Mouse (Mus musculus): ENCODE measurements at regions not wholly inside any gene's neighbourhood (a gene's known extent, or its start where the extent isn't known, plus 50 kb on each side); places are given as distances from the start of the nearest gene placed in this dataset.

GRCm38 (mm10) chr13:28644846-28645574, 308.5 kb downstream of the Sox4 start:
- DNase-seq (ENCODE audit: low spot score) (no peak), ATAC-seq (ENCODE audit: low FRiP score) (no peak)
- no peak overlapping the region for H3K4me2 ChIP-seq (ENCODE audit: low read depth, low read length, poor library complexity, severe bottlenecking)
- TF ChIP-seq CTCF (IDR thresholded peaks at IDR 0.05) = no peak
- no peak overlapping the region for H3K4me3 ChIP-seq (ENCODE audit: low read depth, low read length)
- no peaks in the 10 kb centered on the region for H3K27me3 ChIP-seq (ENCODE audit: insufficient read depth, low read length)
- H3K9ac ChIP-seq (replicated peaks; ENCODE audit: low read length, poor library complexity, severe bottlenecking) = no peak overlapping the region
- no peaks in the 10 kb centered on the region for H3K4me1 ChIP-seq (ENCODE audit: insufficient read depth, low read length)
- WGBS = 68% methylated on average over 3 of the region's 3 CpGs
- no peaks in the 10 kb centered on the region for H3K36me3 ChIP-seq (ENCODE audit: insufficient read depth, low read length)
- H3K27ac ChIP-seq (ENCODE audit: low read depth, low read length) = no peak overlapping the region
- no peaks in the 10 kb centered on the region for H3K9me3 ChIP-seq (ENCODE audit: low read length)

GRCm38 (mm10) chr13:28640826-28641225, 312.7 kb downstream of the Sox4 start:
- 81% methylated on average over 1 of the region's 1 CpGs for WGBS
- Histone ChIP-seq H3K4me1 (ENCODE audit: insufficient read depth, low read length) (no peaks in the 10 kb centered on the region), H3K27me3 (ENCODE audit: insufficient read depth, low read length) (no peaks in the 10 kb centered on the region), H3K4me3 (ENCODE audit: low read depth, low read length) (no peak overlapping the region), H3K9me3 (ENCODE audit: low read length) (no peaks in the 10 kb centered on the region), H3K27ac (ENCODE audit: low read depth, low read length) (no peak overlapping the region), H3K4me2 (ENCODE audit: low read depth, low read length, poor library complexity, severe bottlenecking) (no peak overlapping the region), H3K36me3 (ENCODE audit: insufficient read depth, low read length) (no peaks in the 10 kb centered on the region), H3K9ac (replicated peaks; ENCODE audit: low read length, poor library complexity, severe bottlenecking) (no peak overlapping the region)
- DNase-seq (ENCODE audit: low spot score) = no peak
- ATAC-seq (ENCODE audit: low FRiP score) = no peak
- TF ChIP-seq CTCF (IDR thresholded peaks at IDR 0.05) = no peak

GRCm38 (mm10) chr13:28635230-28635950, 318.1 kb downstream of the Sox4 start:
- DNase-seq (ENCODE audit: low spot score) (no peak), ATAC-seq (ENCODE audit: low FRiP score) (no peak)
- Histone ChIP-seq H3K4me2 (ENCODE audit: low read depth, low read length, poor library complexity, severe bottlenecking) (no peak overlapping the region), H3K9ac (replicated peaks; ENCODE audit: low read length, poor library complexity, severe bottlenecking) (no peak overlapping the region), H3K4me1 (ENCODE audit: insufficient read depth, low read length) (no peaks in the 10 kb centered on the region), H3K4me3 (ENCODE audit: low read depth, low read length) (no peak overlapping the region), H3K36me3 (ENCODE audit: insufficient read depth, low read length) (no peaks in the 10 kb centered on the region), H3K9me3 (ENCODE audit: low read length) (no peaks in the 10 kb centered on the region), H3K27ac (ENCODE audit: low read depth, low read length) (no peak overlapping the region), H3K27me3 (ENCODE audit: insufficient read depth, low read length) (no peaks in the 10 kb centered on the region)
- 66% methylated on average over 3 of the region's 3 CpGs for WGBS
- TF ChIP-seq CTCF (IDR thresholded peaks at IDR 0.05) = no peak

DNA sequence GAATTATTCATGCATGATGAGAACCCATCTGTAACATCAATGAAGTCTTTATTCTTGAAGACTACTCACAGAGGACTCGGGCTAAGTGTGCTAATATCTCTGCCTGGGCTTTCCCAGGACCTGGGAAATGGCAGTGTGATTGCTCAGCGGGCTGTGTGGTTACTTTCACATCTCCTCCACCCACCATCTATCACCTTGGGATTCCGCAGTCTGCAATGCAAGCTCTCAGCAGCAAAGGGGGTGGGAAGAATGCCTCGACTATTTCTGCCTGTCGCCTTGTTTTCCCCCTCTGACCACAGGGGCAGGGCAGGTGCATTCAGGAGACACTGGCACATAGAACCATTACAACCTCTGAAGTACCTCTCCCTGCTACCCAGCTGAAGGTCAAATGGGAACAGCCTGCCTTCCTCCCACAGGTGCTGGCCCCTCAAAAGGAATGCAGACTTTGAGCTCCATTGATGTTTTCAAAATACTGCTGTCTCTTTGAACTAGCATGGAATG, 319.9 kb downstream of the Sox4 start:
- no peak for TF ChIP-seq CTCF (IDR thresholded peaks at IDR 0.05)
- DNase-seq (ENCODE audit: low spot score) (no peak), ATAC-seq (ENCODE audit: low FRiP score) (no peak)
- Histone ChIP-seq H3K36me3 (ENCODE audit: insufficient read depth, low read length) (no peaks in the 10 kb centered on the region), H3K27ac (ENCODE audit: low read depth, low read length) (no peak overlapping the region), H3K9me3 (ENCODE audit: low read length) (no peaks in the 10 kb centered on the region), H3K27me3 (ENCODE audit: insufficient read depth, low read length) (no peaks in the 10 kb centered on the region), H3K4me3 (ENCODE audit: low read depth, low read length) (no peak overlapping the region), H3K4me1 (ENCODE audit: insufficient read depth, low read length) (no peaks in the 10 kb centered on the region; the same call in 1 of the 2 replicates), H3K9ac (replicated peaks; ENCODE audit: low read length, poor library complexity, severe bottlenecking) (no peak overlapping the region), H3K4me2 (ENCODE audit: low read depth, low read length, poor library complexity, severe bottlenecking) (no peak overlapping the region)
- WGBS = 48% methylated on average over 5 of the region's 5 CpGs

DNA sequence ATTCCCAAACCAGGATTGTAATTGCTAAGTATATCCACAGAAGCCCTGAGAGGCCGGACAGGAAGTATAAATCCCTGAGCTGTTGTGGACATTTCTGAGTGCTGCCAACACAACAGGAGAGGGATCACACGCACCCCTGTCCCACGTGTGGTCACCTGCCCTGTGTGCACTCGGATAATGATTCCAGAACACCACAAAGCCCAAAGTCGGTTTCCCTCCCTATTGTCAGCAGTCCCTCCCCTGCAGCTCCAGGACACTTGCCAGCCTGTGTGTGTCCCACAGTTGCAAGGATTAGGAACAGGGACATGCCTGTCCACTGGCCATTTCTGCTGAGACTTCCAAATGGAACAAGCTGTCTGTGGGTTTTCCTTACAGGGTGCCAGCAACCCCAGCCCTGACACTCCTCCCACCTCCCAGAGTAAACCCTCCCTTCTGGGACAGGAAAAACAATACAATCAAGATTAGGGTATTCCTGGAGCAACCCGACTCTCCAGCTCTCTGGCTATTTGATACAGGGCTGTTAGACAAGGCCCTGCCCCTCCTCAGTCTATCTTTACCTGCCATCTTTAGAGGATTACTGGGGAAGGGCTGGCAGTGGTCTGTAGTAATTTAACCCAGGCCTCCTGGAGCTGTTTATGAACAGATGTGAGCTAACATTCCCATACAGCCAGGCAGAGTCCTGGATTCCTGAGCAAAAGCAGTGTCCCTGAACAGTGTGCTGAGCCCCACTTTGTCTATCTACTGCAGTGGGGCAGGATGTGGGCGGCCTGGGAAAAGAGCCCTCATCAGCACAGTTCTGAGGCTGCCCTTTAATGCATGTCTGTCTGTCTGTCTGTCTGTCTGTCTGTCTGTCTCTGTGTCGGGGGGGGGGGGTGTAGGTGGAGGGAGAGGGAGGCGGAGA, 323.8 kb downstream of the Sox4 start:
- ATAC-seq (ENCODE audit: low FRiP score) = no peak
- WGBS = 43% methylated on average over 9 of the region's 9 CpGs
- no peak for DNase-seq (ENCODE audit: low spot score)
- no peaks in the 10 kb centered on the region; the same call in 1 of the 2 replicates for H3K4me1 ChIP-seq (ENCODE audit: insufficient read depth, low read length)
- H3K27me3 ChIP-seq (ENCODE audit: insufficient read depth, low read length) = no peaks in the 10 kb centered on the region
- H3K9ac ChIP-seq (replicated peaks; ENCODE audit: low read length, poor library complexity, severe bottlenecking) = no peak overlapping the region
- no peaks in the 10 kb centered on the region for H3K9me3 ChIP-seq (ENCODE audit: low read length)
- H3K27ac ChIP-seq (ENCODE audit: low read depth, low read length) = 0 out of 2 replicates have a peak overlapping the region, but pooled peaks have one; percentile 12
- no peaks in the 10 kb centered on the region for H3K36me3 ChIP-seq (ENCODE audit: insufficient read depth, low read length)
- no peak for TF ChIP-seq CTCF (IDR thresholded peaks at IDR 0.05)
- H3K4me3 ChIP-seq (ENCODE audit: low read depth, low read length) = no peak overlapping the region
- H3K4me2 ChIP-seq (ENCODE audit: low read depth, low read length, poor library complexity, severe bottlenecking) = no peak overlapping the region

Data from midbrain, postnatal 0 days (tissue).